Mouse (Mus musculus): ENCODE data around the gene Mbtps1.

Gene Mbtps1

GRCm38 (mm10) chr8:119557821-119558602, 523 bp downstream of the Mbtps1 start:
- in situ Hi-C loops (cut with MboI, MseI) = no loop called here

- in situ Hi-C loops (cut with MboI, MseI) = no loop called here
Observed at GRCm38 (mm10) chr8:119557132-119557531, 1.4 kb downstream of the Mbtps1 start.

GRCm38 (mm10) chr8:119555861-119556260, 2.7 kb downstream of the Mbtps1 start:
- in situ Hi-C loops (cut with MboI, MseI) = no loop called here

GRCm38 (mm10) chr8:119552967-119553366, 5.6 kb downstream of the Mbtps1 start:
- in situ Hi-C loops (cut with MboI, MseI) = no loop called here

GRCm38 (mm10) chr8:119548560-119549113, 9.9 kb downstream of the Mbtps1 start:
- in situ Hi-C loops (cut with MboI, MseI) = no loop called here

GRCm38 (mm10) chr8:119547019-119547691, 11.4 kb downstream of the Mbtps1 start:
- in situ Hi-C loops (cut with MboI, MseI) = no loop called here

GRCm38 (mm10) chr8:119545791-119546190, 12.7 kb downstream of the Mbtps1 start:
- in situ Hi-C loops (cut with MboI, MseI) = no loop called here

- in situ Hi-C loops (cut with MboI, MseI) = no loop called here
Observed at GRCm38 (mm10) chr8:119545180-119545579, 13.4 kb downstream of the Mbtps1 start.

- in situ Hi-C loops (cut with MboI, MseI) = no loop called here
Observed at GRCm38 (mm10) chr8:119544606-119545005, 13.9 kb downstream of the Mbtps1 start.

GRCm38 (mm10) chr8:119531973-119532372, 26.6 kb downstream of the Mbtps1 start:
- in situ Hi-C loops (cut with MboI, MseI) = no loop called here

- in situ Hi-C loops (cut with MboI, MseI) = no loop called here
Observed at GRCm38 (mm10) chr8:119531397-119531796, 27.1 kb downstream of the Mbtps1 start.

- in situ Hi-C loops (cut with MboI, MseI) = no loop called here
Observed at GRCm38 (mm10) chr8:119530937-119531336, 27.6 kb downstream of the Mbtps1 start.

- in situ Hi-C loops (cut with MboI, MseI) = no loop called here
Observed at GRCm38 (mm10) chr8:119528762-119529161, 29.8 kb downstream of the Mbtps1 start.

GRCm38 (mm10) chr8:119520102-119520501, 38.4 kb downstream of the Mbtps1 start:
- in situ Hi-C loops (cut with MboI, MseI) = no loop called here

GRCm38 (mm10) chr8:119516674-119517073, 41.9 kb downstream of the Mbtps1 start:
- in situ Hi-C loops (cut with MboI, MseI) = no loop called here

GRCm38 (mm10) chr8:119515767-119516166, 42.8 kb downstream of the Mbtps1 start:
- in situ Hi-C loops (cut with MboI, MseI) = no loop called here

- in situ Hi-C loops (cut with MboI, MseI) = no loop called here
Observed at GRCm38 (mm10) chr8:119514940-119515339, 43.6 kb downstream of the Mbtps1 start.

GRCm38 (mm10) chr8:119513405-119513804, 45.1 kb downstream of the Mbtps1 start:
- in situ Hi-C loops (cut with MboI, MseI) = no loop called here

- in situ Hi-C loops (cut with MboI, MseI) = no loop called here
Observed at GRCm38 (mm10) chr8:119511722-119512121, 46.8 kb downstream of the Mbtps1 start.

GRCm38 (mm10) chr8:119510471-119510870, 48.1 kb downstream of the Mbtps1 start:
- in situ Hi-C loops (cut with MboI, MseI) = no loop called here

- in situ Hi-C loops (cut with MboI, MseI) = no loop called here
Observed at GRCm38 (mm10) chr8:119506106-119506505, 52.4 kb downstream of the Mbtps1 start.

GRCm38 (mm10) chr8:119505488-119505887, 53.0 kb downstream of the Mbtps1 start:
- in situ Hi-C loops (cut with MboI, MseI) = no loop called here
